Mouse (Mus musculus): ENCODE results near the gene Kbtbd12. TPM values are rescaled to one million over a fixed set of nuclear protein-coding genes. Genes with fewer than 3 reads are reported as not detected.

Gene Kbtbd12
- polyA plus RNA-seq, 1 experiment = 2.1 TPM

GRCm38 (mm10) chr6:88587091-88587490, 50.7 kb downstream of the Kbtbd12 start:
- Histone ChIP-seq H3K27ac (ENCODE audit: control insufficient read depth, insufficient read depth, low read depth, low read length, poor library complexity) (no peak overlapping the region), H3K4me3 (replicated peaks; ENCODE audit: control insufficient read depth, low read depth, low read length) (no peak overlapping the region), H3K4me1 (ENCODE audit: control insufficient read depth, insufficient read depth, low read length) (no peaks in the 10 kb centered on the region)
- TF ChIP-seq CTCF (IDR thresholded peaks at IDR 0.05; ENCODE audit: control insufficient read depth, insufficient read depth, low read length) (no peak), POLR2A (IDR thresholded peaks at IDR 0.05; ENCODE audit: borderline replicate concordance, control insufficient read depth, low read depth, low read length) (no peak)
- WGBS = 72% methylated on average over 3 of the region's 3 CpGs

GRCm38 (mm10) chr6:88583950-88584349, 53.8 kb downstream of the Kbtbd12 start:
- H3K4me1 ChIP-seq (ENCODE audit: control insufficient read depth, insufficient read depth, low read length) = no peaks in the 10 kb centered on the region
- no peak overlapping the region for H3K27ac ChIP-seq (ENCODE audit: control insufficient read depth, insufficient read depth, low read depth, low read length, poor library complexity)
- 42% methylated on average over 4 of the region's 4 CpGs for WGBS
- TF ChIP-seq CTCF (IDR thresholded peaks at IDR 0.05; ENCODE audit: control insufficient read depth, insufficient read depth, low read length) (no peak), POLR2A (IDR thresholded peaks at IDR 0.05; ENCODE audit: borderline replicate concordance, control insufficient read depth, low read depth, low read length) (no peak)
- H3K4me3 ChIP-seq (replicated peaks; ENCODE audit: control insufficient read depth, low read depth, low read length) = no peak overlapping the region

GRCm38 (mm10) chr6:88576495-88576894, 61.3 kb downstream of the Kbtbd12 start:
- no peak overlapping the region for H3K27ac ChIP-seq (ENCODE audit: control insufficient read depth, insufficient read depth, low read depth, low read length, poor library complexity)
- TF ChIP-seq CTCF (IDR thresholded peaks at IDR 0.05; ENCODE audit: control insufficient read depth, insufficient read depth, low read length) (no peak), POLR2A (IDR thresholded peaks at IDR 0.05; ENCODE audit: borderline replicate concordance, control insufficient read depth, low read depth, low read length) (no peak)
- H3K4me1 ChIP-seq (ENCODE audit: control insufficient read depth, insufficient read depth, low read length) = no peaks in the 10 kb centered on the region
- WGBS = 90% methylated on average over 11 of the region's 11 CpGs
- H3K4me3 ChIP-seq (replicated peaks; ENCODE audit: control insufficient read depth, low read depth, low read length) = no peak overlapping the region

- Histone ChIP-seq H3K4me1 (ENCODE audit: control insufficient read depth, insufficient read depth, low read length) (no peaks in the 10 kb centered on the region), H3K27ac (ENCODE audit: control insufficient read depth, insufficient read depth, low read depth, low read length, poor library complexity) (no peak overlapping the region), H3K4me3 (replicated peaks; ENCODE audit: control insufficient read depth, low read depth, low read length) (no peak overlapping the region)
- 47% methylated on average over 7 of the region's 7 CpGs for WGBS
- TF ChIP-seq POLR2A (IDR thresholded peaks at IDR 0.05; ENCODE audit: borderline replicate concordance, control insufficient read depth, low read depth, low read length) (no peak), CTCF (IDR thresholded peaks at IDR 0.05; ENCODE audit: control insufficient read depth, insufficient read depth, low read length) (no peak)
Measured at GRCm38 (mm10) chr6:88566676-88567075, 71.1 kb downstream of the Kbtbd12 start.

GRCm38 (mm10) chr6:88565033-88565432, 72.7 kb downstream of the Kbtbd12 start:
- H3K4me3 ChIP-seq (replicated peaks; ENCODE audit: control insufficient read depth, low read depth, low read length) = no peak overlapping the region
- TF ChIP-seq POLR2A (IDR thresholded peaks at IDR 0.05; ENCODE audit: borderline replicate concordance, control insufficient read depth, low read depth, low read length) (no peak), CTCF (IDR thresholded peaks at IDR 0.05; ENCODE audit: control insufficient read depth, insufficient read depth, low read length) (no peak)
- 57% methylated on average over 6 of the region's 6 CpGs for WGBS
- H3K27ac ChIP-seq (ENCODE audit: control insufficient read depth, insufficient read depth, low read depth, low read length, poor library complexity) = no peak overlapping the region
- H3K4me1 ChIP-seq (ENCODE audit: control insufficient read depth, insufficient read depth, low read length) = no peaks in the 10 kb centered on the region

GRCm38 (mm10) chr6:88560156-88560555, 77.6 kb downstream of the Kbtbd12 start:
- no peak overlapping the region for H3K4me3 ChIP-seq (replicated peaks; ENCODE audit: control insufficient read depth, low read depth, low read length)
- 89% methylated on average over 4 of the region's 4 CpGs for WGBS
- TF ChIP-seq POLR2A (IDR thresholded peaks at IDR 0.05; ENCODE audit: borderline replicate concordance, control insufficient read depth, low read depth, low read length) (no peak), CTCF (IDR thresholded peaks at IDR 0.05; ENCODE audit: control insufficient read depth, insufficient read depth, low read length) (no peak)
- no peaks in the 10 kb centered on the region for H3K4me1 ChIP-seq (ENCODE audit: control insufficient read depth, insufficient read depth, low read length)
- no peak overlapping the region for H3K27ac ChIP-seq (ENCODE audit: control insufficient read depth, insufficient read depth, low read depth, low read length, poor library complexity)

GRCm38 (mm10) chr6:88559688-88560087, 78.1 kb downstream of the Kbtbd12 start:
- TF ChIP-seq POLR2A (IDR thresholded peaks at IDR 0.05; ENCODE audit: borderline replicate concordance, control insufficient read depth, low read depth, low read length) (no peak), CTCF (IDR thresholded peaks at IDR 0.05; ENCODE audit: control insufficient read depth, insufficient read depth, low read length) (no peak)
- WGBS = 78% methylated on average over 5 of the region's 5 CpGs
- no peak overlapping the region for H3K27ac ChIP-seq (ENCODE audit: control insufficient read depth, insufficient read depth, low read depth, low read length, poor library complexity)
- no peaks in the 10 kb centered on the region for H3K4me1 ChIP-seq (ENCODE audit: control insufficient read depth, insufficient read depth, low read length)
- H3K4me3 ChIP-seq (replicated peaks; ENCODE audit: control insufficient read depth, low read depth, low read length) = no peak overlapping the region

GRCm38 (mm10) chr6:88558076-88558475, 79.7 kb downstream of the Kbtbd12 start:
- no peak overlapping the region for H3K4me3 ChIP-seq (replicated peaks; ENCODE audit: control insufficient read depth, low read depth, low read length)
- 80% methylated on average over 1 of the region's 1 CpGs for WGBS
- H3K27ac ChIP-seq (ENCODE audit: control insufficient read depth, insufficient read depth, low read depth, low read length, poor library complexity) = no peak overlapping the region
- no peak for TF ChIP-seq CTCF (IDR thresholded peaks at IDR 0.05; ENCODE audit: control insufficient read depth, insufficient read depth, low read length)
- TF ChIP-seq POLR2A (IDR thresholded peaks at IDR 0.05; ENCODE audit: borderline replicate concordance, control insufficient read depth, low read depth, low read length) = no peak
- no peaks in the 10 kb centered on the region for H3K4me1 ChIP-seq (ENCODE audit: control insufficient read depth, insufficient read depth, low read length)

GRCm38 (mm10) chr6:88557548-88557947, 80.2 kb downstream of the Kbtbd12 start:
- WGBS = 20% methylated on average over 4 of the region's 4 CpGs
- Histone ChIP-seq H3K4me3 (replicated peaks; ENCODE audit: control insufficient read depth, low read depth, low read length) (no peak overlapping the region), H3K4me1 (ENCODE audit: control insufficient read depth, insufficient read depth, low read length) (no peaks in the 10 kb centered on the region), H3K27ac (ENCODE audit: control insufficient read depth, insufficient read depth, low read depth, low read length, poor library complexity) (no peak overlapping the region)
- TF ChIP-seq CTCF (IDR thresholded peaks at IDR 0.05; ENCODE audit: control insufficient read depth, insufficient read depth, low read length) = no peak

Measured in bone marrow, adult 2 months (tissue).